Mouse (Mus musculus) bone marrow, adult 2 months (tissue): Measurements from ENCODE around the gene Cyp2j9. TPM values are rescaled to one million over a fixed set of nuclear protein-coding genes. Genes with fewer than 3 reads are reported as not detected.
A peak's percentile ranks its signal among the peaks of the same experiment; 100 is the strongest.

Experiments
- H3K27ac ChIP-seq: fragments of 200-500 bp; 2 replicates; pipeline ENCODE4 v1.5.1; 2012; ENCODE audit warnings: low read depth, mild to moderate bottlenecking, control low read depth, inconsistent platforms, low read length; ENCODE audit not compliant: control insufficient read depth, poor library complexity, insufficient read depth
- H3K4me1 ChIP-seq: fragments of 200-500 bp; 2 replicates; pipeline ENCODE4 v1.6.1; 2011; ENCODE audit warnings: low read length; ENCODE audit not compliant: control insufficient read depth, insufficient read depth
- H3K4me3 ChIP-seq: fragments of 200-500 bp; replicated peaks from 2 replicates; pipeline ENCODE3; 2011; ENCODE audit warnings: mild to moderate bottlenecking, low read depth, low read length, control low read depth; ENCODE audit not compliant: control insufficient read depth
- CTCF ChIP-seq: fragments of 200-500 bp; IDR thresholded peaks from 2 replicates; pipeline ENCODE4 v1.5.1; 2011; ENCODE audit warnings: low read length, control low read depth; ENCODE audit not compliant: control insufficient read depth, insufficient read depth
- POLR2A ChIP-seq: fragments of 200-500 bp; IDR thresholded peaks from 2 replicates; pipeline ENCODE4 v1.6.1; 2011; ENCODE audit warnings: low read depth, mild to moderate bottlenecking, control low read depth, low read length, borderline replicate concordance; ENCODE audit not compliant: control insufficient read depth
- WGBS: fragments of 180-500 bp; shearing (Covaris S2); methylation state at CpG from one replicate; pipeline ENCODE4 v1.1.7; 2018; 5-methylcytosine and 5-hydroxymethylcytosine counted together
- polyA plus RNA-seq: library from polyadenylated mRNA; stranded (reverse); fragments of >200 nt; gene quantifications from 2 replicates; pipeline ENCODE4 v1.2.4, GENCODE M21; 2011; ENCODE audit warnings: low replicate concordance; ENCODE audit not compliant: missing spikeins, insufficient read depth, insufficient read length

Cyp2j9 gene
- polyA plus RNA-seq, 1 experiment = not detected

DNA sequence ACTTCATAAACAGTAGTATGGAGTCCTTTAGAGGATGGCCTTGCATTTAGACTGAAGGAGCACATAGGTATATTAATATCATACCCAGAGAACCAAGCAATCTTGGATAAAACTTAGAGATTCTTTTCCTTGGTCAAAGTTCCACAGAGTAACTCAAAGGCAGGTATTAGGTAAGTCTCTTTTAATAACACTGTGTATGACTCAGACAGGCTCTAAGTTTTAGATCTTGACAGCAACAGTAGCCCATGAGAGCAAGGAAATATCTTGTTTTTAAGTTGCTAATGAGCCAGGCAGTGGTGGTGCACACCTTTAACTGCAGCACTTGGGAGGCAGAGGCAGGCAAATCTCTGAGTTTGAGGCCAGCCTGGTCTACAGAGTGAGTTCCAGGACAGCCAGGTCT is 25.6 kb downstream of the Cyp2j9 start:
- TF ChIP-seq POLR2A (no peak), CTCF (no peak)
- Histone ChIP-seq H3K27ac (no peak overlapping the region), H3K4me3 (no peak overlapping the region), H3K4me1 (no peaks in the 10 kb centered on the region; the same call in 1 of the 2 replicates)

DNA sequence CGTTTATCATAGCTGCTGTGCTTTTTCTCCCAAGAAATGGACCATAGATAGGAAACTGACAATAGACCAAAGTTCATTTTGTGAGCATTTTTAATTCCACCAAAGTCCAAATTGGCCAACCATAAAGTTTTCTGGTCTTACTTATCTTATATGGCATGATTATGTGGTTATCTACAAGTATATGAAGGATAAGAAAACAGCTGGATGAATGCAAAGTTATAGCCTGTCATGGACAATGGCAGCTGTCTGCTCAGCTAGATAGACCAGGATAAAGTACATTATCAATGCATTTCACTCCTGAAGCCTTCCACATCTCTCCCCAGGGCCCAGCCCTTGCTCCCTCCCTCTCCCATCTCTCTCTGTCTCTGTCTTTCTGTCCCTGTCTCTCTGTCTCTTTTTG is 30.9 kb downstream of the Cyp2j9 start:
- Histone ChIP-seq H3K4me1 (no peaks in the 10 kb centered on the region), H3K4me3 (no peak overlapping the region), H3K27ac (no peak overlapping the region)
- TF ChIP-seq CTCF (no peak), POLR2A (no peak)
- WGBS = 69% methylated on average over 1 of the region's 1 CpGs

DNA sequence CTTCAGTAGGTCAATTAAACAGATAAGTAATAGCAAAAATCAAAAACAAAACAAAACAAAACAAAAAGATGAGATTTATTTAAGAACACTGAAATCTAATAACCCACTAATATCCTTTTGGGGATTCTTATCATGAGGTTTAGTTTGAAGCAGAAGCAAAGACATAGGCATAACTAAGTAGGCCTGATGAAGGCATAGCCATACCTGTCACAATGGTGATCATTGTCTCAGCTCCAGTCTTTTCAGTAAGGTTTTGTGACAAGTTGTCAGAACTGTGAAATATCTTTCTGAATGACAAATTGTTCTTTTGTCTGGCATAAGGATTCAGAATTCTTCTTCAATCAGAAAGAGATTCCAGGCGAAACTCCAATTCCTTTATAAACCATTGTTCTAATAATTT is 31.6 kb downstream of the Cyp2j9 start:
- Histone ChIP-seq H3K4me3 (no peak overlapping the region), H3K27ac (no peak overlapping the region), H3K4me1 (no peaks in the 10 kb centered on the region)
- no peak for TF ChIP-seq CTCF
- TF ChIP-seq POLR2A = no peak
- WGBS = 71% methylated on average over 1 of the region's 1 CpGs

DNA sequence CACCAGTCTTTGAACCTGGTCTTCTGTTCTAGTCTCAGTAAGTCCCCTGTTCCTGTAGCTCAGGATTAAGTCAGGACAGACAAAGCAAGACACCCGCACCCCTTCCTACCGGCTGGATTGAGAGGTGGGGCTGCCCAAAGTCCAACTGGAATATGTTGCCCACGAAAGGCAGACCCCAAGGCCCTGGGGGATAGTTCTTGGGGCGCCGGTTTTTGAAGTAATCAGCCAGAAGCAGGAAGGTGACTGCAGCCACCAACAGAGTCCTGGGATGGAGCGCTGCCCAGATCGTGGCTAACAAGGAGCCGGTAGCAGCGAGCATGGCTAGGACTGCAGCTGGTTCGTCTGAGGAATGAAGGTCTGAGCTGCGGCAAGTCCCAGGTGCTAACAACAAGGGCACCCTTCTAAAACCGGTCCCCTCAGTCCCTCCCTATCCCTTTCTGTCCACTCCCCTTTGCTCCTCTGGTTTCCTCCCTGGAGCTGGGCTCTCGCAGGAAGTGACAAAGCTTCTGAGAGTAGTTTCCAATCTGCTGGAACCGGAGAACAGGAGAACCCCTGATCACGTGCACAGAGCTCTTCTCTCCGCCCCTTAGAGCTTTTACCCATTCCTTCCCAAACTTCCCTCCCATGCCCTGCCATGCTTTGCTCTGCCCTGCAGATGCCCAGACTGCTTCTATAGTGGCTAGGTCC is 38.1 kb downstream of the Cyp2j9 start, which contains the start of gene Cyp2j6:
Cyp2j6 (minus strand) TSS at position 529 of the 687 bp plus-strand sequence.
- no peak within 1 kb of the TSS for H3K27ac ChIP-seq
- H3K4me3 ChIP-seq = peak within 1 kb of the TSS; percentile 52
- under 1% methylated on average over 16 of the region's 16 CpGs for WGBS
- TF ChIP-seq CTCF (no peak), POLR2A (no peak)
- H3K4me1 ChIP-seq = no peaks in the 10 kb centered on the region

DNA sequence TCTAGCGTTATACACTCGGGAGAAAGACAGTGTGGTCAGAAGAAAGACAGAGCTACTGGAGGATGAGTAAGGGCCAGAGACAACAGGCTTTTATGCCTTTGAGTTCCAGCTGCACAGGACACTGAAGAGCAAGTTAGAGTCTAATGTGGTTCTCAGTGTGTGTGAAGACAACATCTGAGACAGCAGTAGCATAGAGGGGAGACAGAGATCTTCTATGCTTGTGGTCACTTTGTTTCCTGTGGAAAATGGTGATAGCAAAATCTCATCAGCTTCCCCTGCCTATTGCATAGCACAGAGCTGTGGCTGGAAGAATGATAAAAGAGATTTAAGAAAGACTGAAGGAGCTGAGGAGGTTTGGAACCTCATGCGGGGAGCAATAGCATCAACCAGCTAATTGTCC is 39.8 kb downstream of the Cyp2j9 start:
- H3K4me1 ChIP-seq = no peaks in the 10 kb centered on the region
- H3K4me3 ChIP-seq = no peak overlapping the region
- TF ChIP-seq POLR2A (no peak), CTCF (no peak)
- WGBS = 22% methylated on average over 3 of the region's 3 CpGs
- no peak overlapping the region for H3K27ac ChIP-seq

DNA sequence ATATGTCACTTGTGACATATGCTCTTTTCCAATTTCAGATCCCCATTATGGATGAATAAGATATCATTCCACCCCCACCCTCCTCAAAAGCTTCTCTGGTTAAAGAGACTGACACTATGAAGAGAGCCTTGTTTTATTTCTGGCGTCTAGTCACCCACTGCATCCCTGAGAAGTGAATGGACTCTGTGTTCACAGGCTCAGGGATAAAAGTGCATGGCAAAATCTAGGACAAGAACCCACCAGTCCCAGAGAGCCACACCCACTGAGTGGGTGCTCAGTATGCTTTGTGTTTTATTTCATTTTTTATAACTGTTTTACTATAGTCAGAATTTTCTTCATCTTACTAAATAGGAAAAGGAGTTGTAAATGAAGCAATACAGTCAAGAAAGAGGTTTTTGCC is 45.4 kb downstream of the Cyp2j9 start:
- Histone ChIP-seq H3K4me3 (no peak overlapping the region), H3K4me1 (no peaks in the 10 kb centered on the region), H3K27ac (no peak overlapping the region)
- 60% methylated on average over 1 of the region's 1 CpGs for WGBS
- TF ChIP-seq CTCF (no peak), POLR2A (no peak)

DNA sequence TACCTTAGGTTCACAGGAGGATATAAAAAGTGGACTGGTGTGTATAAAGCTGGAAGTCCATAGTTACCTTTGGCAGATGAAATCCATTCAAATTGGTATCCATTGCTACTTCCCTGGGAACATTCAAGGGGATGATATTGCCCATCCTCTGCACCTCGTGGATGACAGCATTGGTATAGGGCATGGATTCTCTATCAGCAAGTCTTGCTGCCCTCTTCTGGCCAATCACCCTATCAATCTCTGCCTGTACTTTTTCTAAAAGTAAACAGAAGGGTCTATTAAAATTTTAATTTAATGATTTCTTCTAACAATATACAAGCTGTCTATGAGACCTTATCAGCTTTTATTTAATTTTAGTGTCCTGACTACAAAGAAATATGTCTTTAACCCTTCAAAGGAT is 65.6 kb downstream of the Cyp2j9 start:
- WGBS = 21% methylated on average over 1 of the region's 1 CpGs
- no peak for TF ChIP-seq CTCF
- TF ChIP-seq POLR2A = no peak
- no peak overlapping the region for H3K27ac ChIP-seq
- H3K4me3 ChIP-seq = no peak overlapping the region
- no peaks in the 10 kb centered on the region for H3K4me1 ChIP-seq

DNA sequence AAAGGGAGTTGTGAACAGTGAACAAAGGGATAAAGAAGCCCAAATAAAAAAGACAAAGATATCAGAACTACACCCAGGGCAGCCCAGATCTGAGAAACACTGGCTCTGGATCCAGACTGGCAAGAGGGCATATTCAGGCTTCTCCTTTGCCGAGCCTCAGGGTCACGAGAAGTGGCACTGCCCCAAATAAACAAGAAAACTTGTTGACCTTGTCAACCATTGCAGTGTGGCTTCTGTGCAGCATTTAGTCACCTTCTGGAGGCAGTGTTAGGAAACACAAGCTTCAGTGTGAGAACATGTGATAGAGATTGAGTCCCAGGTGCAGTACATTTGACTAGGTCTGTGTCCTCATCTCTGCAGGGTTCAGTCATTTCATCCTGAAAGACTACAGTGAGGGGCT is 69.1 kb downstream of the Cyp2j9 start:
- WGBS = 86% methylated on average over 2 of the region's 2 CpGs
- TF ChIP-seq CTCF = no peak

More for the DNA sequence above, 69.1 kb downstream of the Cyp2j9 start:
- Histone ChIP-seq H3K4me3 (no peak overlapping the region), H3K4me1 (no peaks in the 10 kb centered on the region), H3K27ac (no peak overlapping the region)

Other genes with a start within 250 kb of the Cyp2j9 start
- gene Cyp2j11, start 242.9 kb downstream of the Cyp2j9 start, polyA plus RNA-seq = not detected in 2 replicates
- not detected in 2 replicates for gene Cyp2j8, start 84.2 kb downstream of the Cyp2j9 start, polyA plus RNA-seq
- 1.9 TPM in 1 of 2 replicates, not detected in the other for gene Cyp2j6, start 37.9 kb downstream of the Cyp2j9 start, polyA plus RNA-seq
- 0.41 and 2.3 TPM in 2 replicates for gene Cyp2j5, start 72.6 kb upstream of the Cyp2j9 start, polyA plus RNA-seq
- gene Gm12695, start 193.6 kb upstream of the Cyp2j9 start, polyA plus RNA-seq = not detected in 2 replicates